Mouse (Mus musculus): ENCODE measurements around the gene Scaf11. TPM values are rescaled to one million over a fixed set of nuclear protein-coding genes. Genes with fewer than 3 reads are reported as not detected.

The Scaf11 gene
- polyA plus RNA-seq, 1 experiment = 35.8 TPM

GRCm38 (mm10) chr15:96377263-96377662 lies 83.4 kb downstream of the Scaf11 start:
- TF ChIP-seq GATA1 (IDR thresholded peaks at IDR 0.05; ENCODE audit: low read length) = no peak

- no peak for TF ChIP-seq GATA1 (IDR thresholded peaks at IDR 0.05; ENCODE audit: low read length)
These were observed 84.4 kb downstream of the Scaf11 start for GRCm38 (mm10) chr15:96376214-96376613.

- TF ChIP-seq GATA1 (IDR thresholded peaks at IDR 0.05; ENCODE audit: low read length) = no peak
These were observed 87.5 kb downstream of the Scaf11 start for GRCm38 (mm10) chr15:96373161-96373560.

- no peak for TF ChIP-seq GATA1 (IDR thresholded peaks at IDR 0.05; ENCODE audit: low read length)
These were observed 88.0 kb downstream of the Scaf11 start for GRCm38 (mm10) chr15:96372628-96373027.

GRCm38 (mm10) chr15:96371311-96371710 lies 89.3 kb downstream of the Scaf11 start:
- TF ChIP-seq GATA1 (IDR thresholded peaks at IDR 0.05; ENCODE audit: low read length) = no peak

GRCm38 (mm10) chr15:96366176-96366963 lies 94.3 kb downstream of the Scaf11 start:
- no peak for TF ChIP-seq GATA1 (IDR thresholded peaks at IDR 0.05; ENCODE audit: low read length)

GRCm38 (mm10) chr15:96365351-96365750 lies 95.3 kb downstream of the Scaf11 start:
- no peak for TF ChIP-seq GATA1 (IDR thresholded peaks at IDR 0.05; ENCODE audit: low read length)

Other genes starting within 250 kb of the Scaf11 start
- 21.8 and 30.4 TPM in 2 replicates for gene Arid2, start 173.3 kb downstream of the Scaf11 start, polyA plus RNA-seq (2012)
- gene Slc38a1, start 182.1 kb upstream of the Scaf11 start, polyA plus RNA-seq (2012) = not detected in 2 replicates
- gene Slc38a2, start 238.9 kb upstream of the Scaf11 start, polyA plus RNA-seq (2012) = 19.8 and 22.6 TPM in 2 replicates